Mouse (Mus musculus): ENCODE measurements around the gene Fbxo8. TPM values are rescaled to one million over a fixed set of nuclear protein-coding genes. Genes with fewer than 3 reads are reported as not detected.

Fbxo8 gene
- 37.5 to 52.4 TPM (median 43.7 TPM) in 4 replicates for total RNA-seq (2023)

DNA sequence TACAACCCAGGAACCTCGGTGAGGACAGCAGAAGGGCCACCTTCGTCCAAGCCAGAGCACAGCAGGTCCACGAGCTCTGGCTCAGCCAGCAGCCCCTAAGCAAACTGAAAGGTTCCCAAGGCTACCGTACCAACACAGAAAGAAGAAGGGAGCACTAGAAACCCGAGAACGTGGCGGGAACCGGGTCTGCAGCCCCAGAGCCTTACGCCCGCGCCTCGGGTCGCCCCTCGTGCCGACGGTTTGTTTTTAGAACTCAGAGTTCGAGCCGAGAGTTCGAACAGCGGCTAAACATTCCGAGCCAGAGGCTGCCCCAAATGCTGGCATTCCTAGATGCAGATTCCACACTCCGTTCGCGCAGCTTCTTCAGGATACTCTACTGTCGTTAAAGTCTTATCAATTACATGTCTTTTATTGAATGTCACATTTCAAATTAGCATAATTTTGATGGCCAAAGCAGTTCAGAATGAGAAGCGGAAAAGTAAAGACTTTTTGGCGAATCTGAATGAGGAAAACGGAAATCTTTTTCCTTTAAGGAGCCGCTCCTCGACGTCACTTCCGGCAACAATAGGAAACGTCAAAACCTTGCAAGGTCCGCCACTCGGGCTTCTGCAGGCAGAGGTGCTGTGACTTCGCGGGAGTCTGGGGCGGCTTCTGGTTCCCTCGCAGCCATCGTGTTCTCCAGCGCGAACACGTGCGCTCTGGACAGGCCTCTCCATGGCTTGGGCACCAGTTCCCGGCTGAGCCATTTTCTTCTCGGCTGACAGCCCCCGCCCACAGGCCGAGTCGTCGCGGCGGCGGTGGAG is at the start of gene Fbxo8, which contains the start of gene Cep44:
TSS of gene Fbxo8 (plus strand) at position 533 of the 803 bp plus-strand sequence.
TSS of gene Cep44 (minus strand) at position 490 of the 803 bp plus-strand sequence.

Other genes starting within 250 kb of the Fbxo8 start
- gene Cep44, start within 50 bp of the Fbxo8 start, total RNA-seq (2023) = 34.1 to 41.9 TPM (median 38.9 TPM) in 4 replicates